Mouse (Mus musculus) CH12.LX (cell line): ENCODE results near the gene Spin1. TPM values are rescaled to one million over a fixed set of nuclear protein-coding genes. Genes with fewer than 3 reads are reported as not detected.

ENCODE experiments used
- DNase-seq: peaks from one replicate; pipeline ENCODE4 v3.0.0-alpha.2; 2013; ENCODE audit errors: extremely low read depth
- H3K27ac ChIP-seq: 2 replicates; pipeline ENCODE4 v1.5.1; 2012; ENCODE audit warnings: low read depth, mild to moderate bottlenecking, control low read depth, moderate library complexity; ENCODE audit not compliant: insufficient read depth
- H3K27me3 ChIP-seq: replicated peaks from 2 replicates; pipeline ENCODE3; 2012; ENCODE audit warnings: inconsistent platforms
- H3K36me3 ChIP-seq, 2 experiments: replicated peaks in 1 of 2; 2 replicates each; pipeline versions ENCODE3 to v1.6.1; 2012; ENCODE audit warnings: inconsistent platforms in 1 of 2, low read length in 1 of 2, mild to moderate bottlenecking in 1 of 2, mixed read lengths in 1 of 2, moderate library complexity in 1 of 2; ENCODE audit not compliant: control insufficient read depth in 1 of 2, insufficient read depth in 1 of 2
- H3K4me1 ChIP-seq, 2 experiments: 2 replicates each; pipeline ENCODE4 v1.6.1; 2012; ENCODE audit warnings: inconsistent platforms in 1 of 2, moderate library complexity in 1 of 2; ENCODE audit not compliant: insufficient read depth in 2 of 2, control insufficient read depth in 1 of 2
- H3K4me2 ChIP-seq: 2 replicates; pipeline ENCODE4 v1.6.1; 2012; ENCODE audit warnings: low read depth, mild to moderate bottlenecking, control low read depth; ENCODE audit not compliant: poor library complexity, insufficient read depth, severe bottlenecking
- H3K4me3 ChIP-seq, 3 experiments: fragments of 150-350 bp in 1 of 3; sonication (generic) in 1 of 3; replicated peaks in 1 of 3; 2 replicates each; pipeline versions ENCODE3 to v1.5.1; 2011 to 2012; ENCODE audit warnings: low read depth in 2 of 3, low read length in 2 of 3, mild to moderate bottlenecking in 2 of 3, moderate library complexity in 2 of 3, control low read depth in 1 of 3, improper control_type of control experiment in 1 of 3, inconsistent platforms in 1 of 3, mixed read lengths in 1 of 3; ENCODE audit not compliant: poor library complexity in 1 of 3
- H3K79me2 ChIP-seq: replicated peaks from 2 replicates; pipeline ENCODE4 v1.6.1; 2012; ENCODE audit warnings: mild to moderate bottlenecking, moderate library complexity; ENCODE audit not compliant: control insufficient read depth, poor library complexity, insufficient read depth, severe bottlenecking; ENCODE audit errors: extremely low read depth
- H3K9ac ChIP-seq: 2 replicates; pipeline ENCODE4 v1.6.1; 2012; ENCODE audit warnings: low read depth, mild to moderate bottlenecking, control low read depth, moderate library complexity; ENCODE audit not compliant: insufficient read depth
- H3K9me3 ChIP-seq: replicated peaks from 2 replicates; pipeline ENCODE3; 2012; ENCODE audit warnings: low read length, inconsistent platforms, mixed read lengths
- BHLHE40 ChIP-seq: IDR thresholded peaks from 2 replicates; pipeline ENCODE4 v1.6.1; 2011; ENCODE audit warnings: mild to moderate bottlenecking, low read depth, low read length, improper control_type of control experiment
- CHD1 ChIP-seq: IDR thresholded peaks from 2 replicates; pipeline ENCODE4 v1.6.1; 2012; ENCODE audit warnings: low read depth, low read length, improper control_type of control experiment, inconsistent platforms
- CTCF ChIP-seq, 2 experiments: IDR thresholded peaks in 1 of 2; conservative IDR thresholded peaks in 1 of 2; 2 replicates each; pipeline ENCODE4 v1.5.1; 2011 to 2012; ENCODE audit warnings: low read depth in 2 of 2, low read length in 2 of 2, improper control_type of control experiment in 1 of 2, inconsistent platforms in 1 of 2, mild to moderate bottlenecking in 1 of 2, moderate library complexity in 1 of 2
- ELF1 ChIP-seq: IDR thresholded peaks from 2 replicates; pipeline ENCODE4 v1.6.1; 2014; ENCODE audit warnings: low read depth, mild to moderate bottlenecking, inconsistent platforms, low read length, improper control_type of control experiment
- EP300 ChIP-seq: IDR thresholded peaks from 2 replicates; pipeline ENCODE4 v1.6.1; 2011; ENCODE audit warnings: low read length, improper control_type of control experiment
- ETS1 ChIP-seq: conservative IDR thresholded peaks from 2 replicates; pipeline ENCODE4 v1.6.1; 2012; ENCODE audit warnings: low read depth, mild to moderate bottlenecking, inconsistent platforms, low read length, improper control_type of control experiment, moderate library complexity
- GABPA ChIP-seq: IDR thresholded peaks from 2 replicates; pipeline ENCODE4 v1.6.1; 2012; ENCODE audit warnings: low read depth, low read length, improper control_type of control experiment, inconsistent platforms; ENCODE audit not compliant: insufficient replicate concordance
- IRF4 ChIP-seq: IDR thresholded peaks from 2 replicates; pipeline ENCODE4 v1.6.1; 2014; ENCODE audit warnings: low read depth, mild to moderate bottlenecking, inconsistent platforms, low read length, improper control_type of control experiment
- JUN ChIP-seq: IDR thresholded peaks from 2 replicates; pipeline ENCODE4 v1.6.1; 2011; ENCODE audit warnings: low read depth, mild to moderate bottlenecking, low read length, improper control_type of control experiment, moderate library complexity; ENCODE audit not compliant: insufficient read depth
- JUND ChIP-seq: conservative IDR thresholded peaks from 2 replicates; pipeline ENCODE4 v1.6.1; 2011; ENCODE audit warnings: low read depth, low read length, improper control_type of control experiment
- KAT2A ChIP-seq: IDR thresholded peaks from 2 replicates; pipeline ENCODE4 v1.6.1; 2012; ENCODE audit warnings: low read length, improper control_type of control experiment, inconsistent platforms; ENCODE audit not compliant: insufficient replicate concordance
- MAFK ChIP-seq: IDR thresholded peaks from 2 replicates; pipeline ENCODE4 v1.6.1; 2011; ENCODE audit warnings: low read length, improper control_type of control experiment; ENCODE audit not compliant: insufficient replicate concordance
- MAX ChIP-seq: IDR thresholded peaks from 2 replicates; pipeline ENCODE4 v1.6.1; 2011; ENCODE audit warnings: low read length, improper control_type of control experiment
- MAZ ChIP-seq: IDR thresholded peaks from 2 replicates; pipeline ENCODE4 v1.6.1; 2012; ENCODE audit warnings: low read depth, mild to moderate bottlenecking, inconsistent platforms, low read length, improper control_type of control experiment, moderate library complexity
- MEF2A ChIP-seq: IDR thresholded peaks from 2 replicates; pipeline ENCODE4 v1.6.1; 2014; ENCODE audit warnings: low read depth, mild to moderate bottlenecking, inconsistent platforms, low read length, improper control_type of control experiment, borderline replicate concordance
- MXI1 ChIP-seq: IDR thresholded peaks from 2 replicates; pipeline ENCODE4 v1.6.1; 2011; ENCODE audit warnings: mild to moderate bottlenecking, low read depth, low read length, improper control_type of control experiment
- MYC ChIP-seq: IDR thresholded peaks from 2 replicates; pipeline ENCODE4 v1.6.1; 2011; ENCODE audit warnings: low read depth, mild to moderate bottlenecking, improper control_type of control experiment, low read length
- NELFE ChIP-seq: IDR thresholded peaks from 2 replicates; pipeline ENCODE4 v1.6.1; 2011; ENCODE audit warnings: low read depth, low read length, improper control_type of control experiment
- NRF1 ChIP-seq: IDR thresholded peaks from 2 replicates; pipeline ENCODE4 v1.6.1; 2014; ENCODE audit warnings: low read depth, mild to moderate bottlenecking, inconsistent platforms, low read length, improper control_type of control experiment, moderate library complexity
- POLR2A ChIP-seq: IDR thresholded peaks from 2 replicates; pipeline ENCODE4 v1.6.1; 2011; ENCODE audit warnings: low read depth, mild to moderate bottlenecking, improper control_type of control experiment, low read length
- POLR2AphosphoS2 ChIP-seq: IDR thresholded peaks from 2 replicates; pipeline ENCODE4 v1.6.1; 2011; ENCODE audit warnings: low read depth, low read length, improper control_type of control experiment
- RAD21 ChIP-seq: IDR thresholded peaks from 2 replicates; pipeline ENCODE4 v1.6.1; 2011; ENCODE audit warnings: low read depth, mild to moderate bottlenecking, low read length, improper control_type of control experiment, moderate library complexity
- RCOR1 ChIP-seq: conservative IDR thresholded peaks from 2 replicates; pipeline ENCODE4 v1.6.1; 2012; ENCODE audit warnings: low read depth, mild to moderate bottlenecking, inconsistent platforms, low read length, improper control_type of control experiment
- SIN3A ChIP-seq: IDR thresholded peaks from 2 replicates; pipeline ENCODE4 v1.6.1; 2012; ENCODE audit warnings: low read length, improper control_type of control experiment, inconsistent platforms
- SMC3 ChIP-seq: IDR thresholded peaks from 2 replicates; pipeline ENCODE4 v1.6.1; 2011; ENCODE audit warnings: low read depth, low read length, improper control_type of control experiment
- TBP ChIP-seq: conservative IDR thresholded peaks from 2 replicates; pipeline ENCODE4 v1.6.1; 2011; ENCODE audit warnings: low read depth, low read length, improper control_type of control experiment
- USF1 ChIP-seq: IDR thresholded peaks from 2 replicates; pipeline ENCODE4 v1.6.1; 2014; ENCODE audit warnings: low read depth, mild to moderate bottlenecking, inconsistent platforms, low read length, improper control_type of control experiment
- USF2 ChIP-seq: conservative IDR thresholded peaks from 2 replicates; pipeline ENCODE4 v1.6.1; 2011; ENCODE audit warnings: low read depth, low read length, improper control_type of control experiment
- ZC3H11A ChIP-seq: IDR thresholded peaks from 2 replicates; pipeline ENCODE4 v1.6.1; 2012; ENCODE audit warnings: low read depth, mild to moderate bottlenecking, inconsistent platforms, low read length, improper control_type of control experiment
- ZMIZ1 ChIP-seq: IDR thresholded peaks from 2 replicates; pipeline ENCODE4 v1.6.1; 2012; ENCODE audit warnings: low read depth, mild to moderate bottlenecking, inconsistent platforms, low read length, improper control_type of control experiment
- dilution Hi-C: fragments of 300-500 bp; cut with MboI; formaldehyde crosslinking; loops from 2 replicates; pipeline ENCODE4 v1.14.3; 2020; ENCODE audit warnings: low sequenced_read_pairs; ENCODE audit not compliant: extremely low pct_unique_long_range_greater_than_20kb, extremely low pct_ligation_motif_present
- in situ Hi-C: fragments of 300-500 bp; cut with MboI; formaldehyde crosslinking; loops from 3 replicates; pipeline ENCODE4 v1.14.3; 2019; ENCODE audit warnings: low sequenced_read_pairs, low pct_ligation_motif_present, low pct_unique_long_range_greater_than_20kb, mixed read lengths
- polyA plus RNA-seq: library from polyadenylated mRNA; unstranded; fragments of >175 nt; gene quantifications from 2 replicates; pipeline ENCODE4 v1.2.1, GENCODE M21; 2012; ENCODE audit warnings: low read depth; ENCODE audit not compliant: insufficient read length
- total RNA-seq, 2 experiments: library from RNA; depleted of rRNA; stranded (reverse); fragments of 300-350 nt in 1 of 2; fragments of >200 nt in 1 of 2; gene quantifications; 2 replicates each; pipeline ENCODE4 v1.2.3; 2012 to 2014

Gene Spin1
- total and polyA plus RNA-seq, 3 experiments = 15.2 to 37.8 (median 25.4) TPM

DNA sequence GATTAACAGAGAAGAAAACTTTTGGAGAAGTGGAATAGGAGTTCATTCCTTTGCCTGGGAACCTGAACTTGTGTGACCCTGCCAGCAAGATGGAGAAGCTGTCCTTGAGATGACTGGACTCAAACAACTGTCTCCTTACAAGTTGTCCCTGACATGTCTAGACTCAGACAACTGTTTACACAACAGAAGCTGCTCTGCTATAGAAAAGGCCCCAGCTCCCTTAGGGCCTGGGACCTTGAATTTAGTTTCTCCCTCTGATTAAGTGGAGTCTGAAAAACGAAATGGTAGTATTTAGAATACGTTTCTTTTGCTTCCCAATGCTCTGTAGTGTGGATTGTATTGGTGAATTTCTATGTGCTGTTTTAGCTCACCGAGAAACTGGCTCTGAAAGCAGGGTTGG lies 84.2 kb downstream of the Spin1 start:
- no peaks in the 10 kb centered on the region for H3K79me2 ChIP-seq
- TF ChIP-seq USF1 (no peak), MAX (no peak), IRF4 (no peak), MAFK (no peak), ETS1 (no peak), JUN (no peak), SIN3A (no peak), CTCF (conservative IDR thresholded peaks at IDR 0.05 in 1 of 2, IDR thresholded peaks at IDR 0.05 in 1 of 2; ENCODE audit: low read depth in 2 of 2, low read length in 2 of 2) (no peak), POLR2A (no peak), NRF1 (no peak), ZC3H11A (no peak), ZMIZ1 (no peak), SMC3 (no peak), POLR2AphosphoS2 (no peak), MYC (no peak), ELF1 (no peak), NELFE (no peak), EP300 (no peak), JUND (no peak), MEF2A (no peak)
- TF ChIP-seq, all 38 proteins: peak for 0
- Histone ChIP-seq H3K4me2 (no peak overlapping the region), H3K27ac (no peak overlapping the region), H3K9me3 (peaks cover 2% of the 10 kb centered on the region), H3K36me3 (no peaks in the 10 kb centered on the region), H3K4me1 (no peaks in the 10 kb centered on the region), H3K9ac (no peak overlapping the region), H3K27me3 (no peaks in the 10 kb centered on the region), H3K4me3 (no peak overlapping the region)
- DNase-seq = no peak
- dilution Hi-C loops = no loop called here
- in situ Hi-C loops = loop anchor here (5.0 to 25.0 kb wide), 3 partner anchors 218 to 427 kb away; no protein-coding TSS in a partner anchor

DNA sequence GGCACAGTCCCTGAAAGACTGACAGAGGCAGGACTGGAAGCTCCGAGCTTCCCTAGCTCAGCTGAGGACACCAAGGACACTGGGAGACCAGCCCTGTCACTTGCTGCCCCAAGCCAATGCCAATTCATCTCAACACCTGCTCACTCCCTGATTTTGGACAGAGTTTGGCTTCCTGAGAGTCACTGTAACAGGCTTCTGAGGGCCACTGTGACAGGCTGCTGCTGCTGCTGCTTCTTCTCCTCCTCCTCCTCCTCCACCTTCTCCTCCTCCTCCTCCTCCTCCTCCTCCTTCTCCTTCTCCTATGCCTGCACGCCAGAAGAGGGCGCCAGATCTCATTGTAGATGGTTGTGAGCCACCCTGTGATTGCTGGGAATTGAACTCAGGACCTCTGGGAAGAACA lies 89.7 kb downstream of the Spin1 start:
- no peak overlapping the region for H3K4me2 ChIP-seq
- no peaks in the 10 kb centered on the region for H3K36me3 ChIP-seq
- H3K27ac ChIP-seq = no peak overlapping the region
- no peak overlapping the region for H3K9ac ChIP-seq
- H3K27me3 ChIP-seq = no peaks in the 10 kb centered on the region
- peaks cover 4% of the 10 kb centered on the region for H3K9me3 ChIP-seq
- peaks cover 2 to 14% of the 10 kb centered on the region in 2 experiments; a peak in 3 of 4 replicates for H3K4me1 ChIP-seq
- TF ChIP-seq CHD1 = no peak
- TF ChIP-seq RAD21 = no peak
- TF ChIP-seq GABPA = no peak
- no peak for TF ChIP-seq MAFK
- no peak for TF ChIP-seq ZC3H11A
- TF ChIP-seq ZMIZ1 = no peak
- TF ChIP-seq MXI1 = no peak
- TF ChIP-seq RCOR1 = no peak
- no peak for TF ChIP-seq CTCF (conservative IDR thresholded peaks at IDR 0.05 in 1 of 2, IDR thresholded peaks at IDR 0.05 in 1 of 2; ENCODE audit: low read depth in 2 of 2, low read length in 2 of 2)
- TF ChIP-seq USF2 = no peak
- no peak for TF ChIP-seq KAT2A
- no peak for TF ChIP-seq USF1
- TF ChIP-seq POLR2A = no peak
- no peak for TF ChIP-seq MAZ
- TF ChIP-seq SIN3A = no peak
- TF ChIP-seq NELFE = no peak
- TF ChIP-seq TBP = no peak
- no peak for TF ChIP-seq BHLHE40
- in situ Hi-C loops = loop anchor here (25.0 kb wide), 1 partner anchor 422 kb away; no protein-coding TSS in a partner anchor
- dilution Hi-C loops = no loop called here
- H3K79me2 ChIP-seq = no peaks in the 10 kb centered on the region
- H3K4me3 ChIP-seq = no peak overlapping the region
- no peak for DNase-seq
